In genomic region chr6:52170898-52171223, GRCm38 (mm10) we compare ENCODE assay signal across 13 mouse cellular contexts. TPM values are rescaled to one million over a fixed set of nuclear protein-coding genes. Genes with fewer than 3 reads are reported as not detected.
DNase-seq lines count a peak whose midpoint lies in the region; ATAC-seq and TF ChIP-seq lines count a peak whose summit lies in the region.
"Had no signal": no experiment of that assay in that cellular context is flagged by ENCODE, and none has a peak within 500 bp of the region (broad histone marks: within the 10 kb centered on the region; RNA-seq: fewer than 3 reads in every experiment).

No protein-coding gene starts in this region.

- peak overlapping the region; percentile 44 for H3K9ac ChIP-seq in lung, embryonic 15.5 days
- H3K9ac ChIP-seq in intestine, postnatal 0 days (ENCODE audit: low read depth, low read length), result 0 out of 2 replicates have a peak overlapping the region, but pooled peaks have one; percentile 32
- peak overlapping the region; percentile 32; the same call in 1 of the 2 replicates for H3K9ac ChIP-seq in stomach, embryonic 15.5 days

- H3K27me3 ChIP-seq in heart, embryonic 10.5 days (ENCODE audit: insufficient read depth, poor library complexity, severe bottlenecking), result peaks cover 99% of the 10 kb centered on the region
- peaks cover 74% of the 10 kb centered on the region for H3K27me3 ChIP-seq in lung, embryonic 15.5 days
- H3K27me3 ChIP-seq in intestine, postnatal 0 days (replicated peaks; ENCODE audit: control insufficient read depth, insufficient read depth, low read length), result peaks cover 20% of the 10 kb centered on the region
- H3K27me3 ChIP-seq in stomach, embryonic 15.5 days (replicated peaks), result peaks cover 21% of the 10 kb centered on the region

- no peak for TF ChIP-seq CTCF in lung, adult 2 months (IDR thresholded peaks at IDR 0.05; ENCODE audit: insufficient read depth, low read length)
- no peak for TF ChIP-seq CTCF in intestine, postnatal 0 days (IDR thresholded peaks at IDR 0.05; ENCODE audit: low read depth)

- H3K4me1 ChIP-seq in heart, embryonic 10.5 days, result peaks cover 48% of the 10 kb centered on the region
- H3K4me1 ChIP-seq in lung, embryonic 15.5 days, result peaks cover 37% of the 10 kb centered on the region
- H3K4me1 ChIP-seq in lung, adult 2 months (ENCODE audit: control insufficient read depth, insufficient read depth, low read length), result peaks cover 10% of the 10 kb centered on the region
- no peaks in the 10 kb centered on the region for H3K4me1 ChIP-seq in intestine, postnatal 0 days (replicated peaks; ENCODE audit: control insufficient read depth, insufficient read depth, low read length)
- H3K4me1 ChIP-seq in stomach, embryonic 15.5 days, result peaks cover 34% of the 10 kb centered on the region

- H3K4me2 ChIP-seq in lung, embryonic 15.5 days, result peak overlapping the region; percentile 90
- peak overlapping the region; percentile 49 for H3K4me2 ChIP-seq in intestine, postnatal 0 days (replicated peaks; ENCODE audit: low read depth)
- H3K4me2 ChIP-seq in stomach, embryonic 15.5 days, result peak overlapping the region; percentile 77

- 9% methylated on average over 5 of the region's 5 CpGs for WGBS in heart, embryonic 10.5 days
- 18% methylated on average over 5 of the region's 5 CpGs for WGBS in lung, embryonic 15.5 days
- WGBS in lung, adult 2 months, result 25% methylated on average over 5 of the region's 5 CpGs
- WGBS in intestine, postnatal 0 days, result 71% methylated on average over 5 of the region's 5 CpGs
- WGBS in stomach, embryonic 15.5 days, result 24% methylated on average over 5 of the region's 5 CpGs

- H3K27ac ChIP-seq in heart, embryonic 10.5 days, result peak overlapping the region; percentile 82
- H3K27ac ChIP-seq in lung, embryonic 15.5 days, result peak overlapping the region; percentile 95
- peak overlapping the region; percentile 37; the same call in 1 of the 2 replicates for H3K27ac ChIP-seq in intestine, postnatal 0 days (ENCODE audit: low read depth, low read length)
- peak overlapping the region; percentile 97 for H3K27ac ChIP-seq in stomach, embryonic 15.5 days
- H3K27ac ChIP-seq: left cerebral cortex, adult 2 months; midbrain, embryonic 10.5 days had no signal

- ATAC-seq in lung, embryonic 15.5 days (ENCODE audit: borderline replicate concordance, extremely low read depth, low FRiP score, low TSS enrichment), result no peak
- ATAC-seq in intestine, postnatal 0 days, result no peak
- ATAC-seq in stomach, embryonic 15.5 days (ENCODE audit: insufficient read depth, low FRiP score, low read depth), result no peak
- ATAC-seq: forebrain, embryonic 16.5 days had no signal

- H3K4me3 ChIP-seq in heart, embryonic 10.5 days, result peak overlapping the region; percentile 45
- H3K4me3 ChIP-seq in lung, embryonic 15.5 days, result peak overlapping the region; percentile 29
- no peak overlapping the region for H3K4me3 ChIP-seq in lung, adult 2 months (replicated peaks; ENCODE audit: extremely low read depth, low read depth, low read length)
- H3K4me3 ChIP-seq in intestine, postnatal 0 days (ENCODE audit: low read depth, low read length), result no peak overlapping the region
- H3K4me3 ChIP-seq in stomach, embryonic 15.5 days (replicated peaks), result peak overlapping the region; percentile 25
- H3K4me3 ChIP-seq: left cerebral cortex, adult 2 months; midbrain, embryonic 10.5 days had no signal

- no peak for TF ChIP-seq POLR2A in lung, adult 2 months (IDR thresholded peaks at IDR 0.05; ENCODE audit: borderline replicate concordance, extremely low read depth, low read depth, low read length)

- H3K36me3 ChIP-seq in heart, embryonic 10.5 days, result no peaks in the 10 kb centered on the region
- H3K36me3 ChIP-seq in lung, embryonic 15.5 days, result no peaks in the 10 kb centered on the region
- H3K36me3 ChIP-seq in intestine, postnatal 0 days (ENCODE audit: control insufficient read depth, insufficient read depth), result no peaks in the 10 kb centered on the region; the same call in 1 of the 2 replicates
- H3K36me3 ChIP-seq in stomach, embryonic 15.5 days, result no peaks in the 10 kb centered on the region
- H3K36me3 ChIP-seq: midbrain, embryonic 10.5 days had no signal

- H3K9me3 ChIP-seq in heart, embryonic 10.5 days, result no peaks in the 10 kb centered on the region
- H3K9me3 ChIP-seq in lung, embryonic 15.5 days, result no peaks in the 10 kb centered on the region
- H3K9me3 ChIP-seq in intestine, postnatal 0 days (ENCODE audit: control insufficient read depth), result no peaks in the 10 kb centered on the region
- H3K9me3 ChIP-seq in stomach, embryonic 15.5 days, result no peaks in the 10 kb centered on the region
- H3K9me3 ChIP-seq: midbrain, embryonic 10.5 days had no signal

- intact Hi-C loops in heart, postnatal 25 days (cut with DNase I), result no loop called here

- DNase-seq in heart, embryonic 10.5 days (ENCODE audit: low spot score), result no peak
- no peak for DNase-seq in heart, postnatal 25 days (ENCODE audit: low spot score)
- DNase-seq in lung, adult 2 months, result no peak
- no peak for DNase-seq in spleen, postnatal 10 days (ENCODE audit: low spot score in 2 of 2)
- DNase-seq in right cerebral cortex, postnatal 14 days, result no peak
- DNase-seq: cerebellum, postnatal 25 days had no signal

RNA-seq across cellular contexts. Expression of gene Hoxa2, which starts 6.2 kb away (rescaled TPM):
- 4.3 and 10.3 TPM in 2 replicates for polyA plus RNA-seq in heart, embryonic 10.5 days (2016; fragmentation: Nextera tagmentation; extraction: Ambion mirVana)
- under 1 TPM; 0.31 to 0.34 TPM for total RNA-seq in heart, postnatal 25 days (2021)
- polyA plus RNA-seq in lung, embryonic 15.5 days (2015; fragmentation: Nextera tagmentation; extraction: Ambion mirVana), result 11.4 and 13.0 TPM in 2 replicates
- 4.2 and 4.7 TPM in 2 replicates for polyA plus RNA-seq in lung, adult 2 months (2012; rRNA removed)
- 3.3 TPM in 2 replicates for polyA plus RNA-seq in intestine, postnatal 0 days (2015; fragmentation: Nextera tagmentation; extraction: Ambion mirVana)
- polyA plus RNA-seq in stomach, embryonic 15.5 days (2015; fragmentation: Nextera tagmentation; extraction: Ambion mirVana), result 8.8 and 12.2 TPM in 2 replicates
- total RNA-seq: left cerebral cortex, adult 2 months had no signal
- polyA plus RNA-seq: forebrain, embryonic 16.5 days had no signal

RNA-seq across cellular contexts. Expression of gene 5730596B20Rik, which starts 6.4 kb away (rescaled TPM):
- polyA plus RNA-seq in heart, embryonic 10.5 days (2016; fragmentation: Nextera tagmentation; extraction: Ambion mirVana), result 0.07 and 1.5 TPM in 2 replicates
- not detected for total RNA-seq in heart, postnatal 25 days (2021)
- 2.1 and 2.3 TPM in 2 replicates for polyA plus RNA-seq in lung, embryonic 15.5 days (2015; fragmentation: Nextera tagmentation; extraction: Ambion mirVana)
- polyA plus RNA-seq in lung, adult 2 months (2012; rRNA removed), result 0.26 and 0.31 TPM in 2 replicates
- 0.61 and 0.97 TPM in 2 replicates for polyA plus RNA-seq in intestine, postnatal 0 days (2015; fragmentation: Nextera tagmentation; extraction: Ambion mirVana)
- polyA plus RNA-seq in stomach, embryonic 15.5 days (2015; fragmentation: Nextera tagmentation; extraction: Ambion mirVana), result 2.6 and 3.1 TPM in 2 replicates
- total RNA-seq: hematopoietic stem cell, adult 5-6 weeks; left cerebral cortex, adult 2 months had no signal
- polyA plus RNA-seq: forebrain, embryonic 16.5 days; midbrain, embryonic 10.5 days had no signal

RNA-seq across cellular contexts. Expression of gene Hoxa1, which starts 12.7 kb away (rescaled TPM):
- 1.00 and 4.1 TPM in 2 replicates for polyA plus RNA-seq in heart, embryonic 10.5 days (2016; fragmentation: Nextera tagmentation; extraction: Ambion mirVana)
- under 1 TPM in 1 of 2 experiments, not detected in 1; 0.16 TPM for total RNA-seq in heart, postnatal 25 days (2021)
- 1.3 and 1.4 TPM in 2 replicates for polyA plus RNA-seq in lung, embryonic 15.5 days (2015; fragmentation: Nextera tagmentation; extraction: Ambion mirVana)
- polyA plus RNA-seq in lung, adult 2 months (2012; rRNA removed), result 1.4 and 1.9 TPM in 2 replicates
- 0.37 and 0.52 TPM in 2 replicates for polyA plus RNA-seq in intestine, postnatal 0 days (2015; fragmentation: Nextera tagmentation; extraction: Ambion mirVana)
- polyA plus RNA-seq in stomach, embryonic 15.5 days (2015; fragmentation: Nextera tagmentation; extraction: Ambion mirVana), result 1.3 and 2.2 TPM in 2 replicates
- total RNA-seq: hematopoietic stem cell, adult 5-6 weeks; left cerebral cortex, adult 2 months had no signal
- polyA plus RNA-seq: forebrain, embryonic 16.5 days had no signal

RNA-seq across cellular contexts. Expression of gene Hoxa4, which starts 20.7 kb away (rescaled TPM):
- 0.17 and 1.4 TPM in 2 replicates for polyA plus RNA-seq in heart, embryonic 10.5 days (2016; fragmentation: Nextera tagmentation; extraction: Ambion mirVana)
- under 1 TPM; 0.22 to 0.36 TPM for total RNA-seq in heart, postnatal 25 days (2021)
- polyA plus RNA-seq in lung, embryonic 15.5 days (2015; fragmentation: Nextera tagmentation; extraction: Ambion mirVana), result 4.1 and 4.2 TPM in 2 replicates
- 5.7 and 8.4 TPM in 2 replicates for polyA plus RNA-seq in lung, adult 2 months (2012; rRNA removed)
- 3.6 and 4.5 TPM in 2 replicates for polyA plus RNA-seq in intestine, postnatal 0 days (2015; fragmentation: Nextera tagmentation; extraction: Ambion mirVana)
- 4.4 and 5.3 TPM in 2 replicates for polyA plus RNA-seq in stomach, embryonic 15.5 days (2015; fragmentation: Nextera tagmentation; extraction: Ambion mirVana)
- total RNA-seq: left cerebral cortex, adult 2 months had no signal
- polyA plus RNA-seq: forebrain, embryonic 16.5 days; midbrain, embryonic 10.5 days had no signal

RNA-seq across cellular contexts. Expression of gene Hoxa5, which starts 33.5 kb away (rescaled TPM):
- 0.58 and 6.0 TPM in 2 replicates for polyA plus RNA-seq in heart, embryonic 10.5 days (2016; fragmentation: Nextera tagmentation; extraction: Ambion mirVana)
- 1 to 10 TPM in 1 of 2 experiments, under 1 TPM in 1; 0.52 to 1.3 TPM for total RNA-seq in heart, postnatal 25 days (2021)
- 48.2 and 48.7 TPM in 2 replicates for polyA plus RNA-seq in lung, embryonic 15.5 days (2015; fragmentation: Nextera tagmentation; extraction: Ambion mirVana)
- 29.1 and 46.9 TPM in 2 replicates for polyA plus RNA-seq in lung, adult 2 months (2012; rRNA removed)
- polyA plus RNA-seq in intestine, postnatal 0 days (2015; fragmentation: Nextera tagmentation; extraction: Ambion mirVana), result 14.8 and 15.3 TPM in 2 replicates
- polyA plus RNA-seq in stomach, embryonic 15.5 days (2015; fragmentation: Nextera tagmentation; extraction: Ambion mirVana), result 19.8 and 20.2 TPM in 2 replicates
- total RNA-seq: left cerebral cortex, adult 2 months had no signal
- polyA plus RNA-seq: forebrain, embryonic 16.5 days; midbrain, embryonic 10.5 days had no signal

Comparison
In these comparisons a context has a peak if more than half of its experiments do, and no peak if none do; other contexts are left out.
1. H3K4me3 ChIP-seq: peak in heart, embryonic 10.5 days (single experiment), lung, embryonic 15.5 days (single experiment) and stomach, embryonic 15.5 days (single experiment); none in lung, adult 2 months (single experiment) and intestine, postnatal 0 days (single experiment).
2. H3K27ac ChIP-seq: peak in every context shown above with its lines; median percentile 97 in stomach, embryonic 15.5 days; 95 in lung, embryonic 15.5 days; 82 in heart, embryonic 10.5 days; 37 in intestine, postnatal 0 days.
3. Peak in every context shown above with its lines, with median percentiles within 50 percentile points of each other: H3K4me2 ChIP-seq and H3K9ac ChIP-seq.